Mouse (Mus musculus) adrenal gland, adult 10 weeks (tissue): Measurements from ENCODE around the gene Ctrc. TPM values are rescaled to one million over a fixed set of nuclear protein-coding genes. Genes with fewer than 3 reads are reported as not detected.

Experiments used
- polyA plus RNA-seq: library from polyadenylated mRNA; stranded (reverse); fragments of 350-450 nt; fragmentation: Illumina TruSeq; extraction: RNeasy Lipid Tissue Mini Kit (QIAGEN cat#74804); gene quantifications from one replicate; pipeline ENCODE4 v1.2.3, GENCODE M21; 2014; ENCODE audit warnings: low read depth, low replicate concordance

The Ctrc gene
- not detected for polyA plus RNA-seq

GRCm38 (mm10) chr4:141845999-141846398 is at the start of gene Ctrc:
TSS of gene Ctrc (minus strand) at chr4:141846359.

GRCm38 (mm10) chr4:141874601-141875460 is 28.7 kb upstream of the Ctrc start, which contains the start of gene Efhd2:
TSS of gene Efhd2 (minus strand) at chr4:141874920.

DNA sequence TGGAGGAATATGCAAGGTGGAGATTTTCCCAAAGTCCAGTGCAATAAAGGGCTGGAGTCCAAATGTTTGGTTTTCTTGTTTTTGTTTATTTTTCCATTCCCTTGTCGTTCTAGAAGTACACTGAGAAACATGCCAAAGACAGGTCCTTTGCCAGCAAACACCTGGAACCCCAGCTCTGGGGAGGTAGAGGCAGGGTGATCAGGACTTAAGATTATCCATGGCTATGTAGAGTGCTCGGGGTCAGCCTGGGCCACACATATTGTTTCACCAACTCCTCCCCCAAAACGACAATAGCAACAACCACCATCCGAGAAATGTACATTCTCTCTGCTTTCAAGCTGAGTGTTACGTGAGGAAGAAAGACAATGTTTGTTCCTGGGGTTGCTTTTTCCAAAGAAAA is 20.1 kb downstream of the Ctrc start, which contains the start of gene Cela2a:
TSS of gene Cela2a (minus strand) at position 101 of the 400 bp plus-strand sequence.

GRCm38 (mm10) chr4:141793282-141794151 is 52.6 kb downstream of the Ctrc start, which contains the start of gene Casp9:
TSS of gene Casp9 (plus strand) at chr4:141793612.

DNA sequence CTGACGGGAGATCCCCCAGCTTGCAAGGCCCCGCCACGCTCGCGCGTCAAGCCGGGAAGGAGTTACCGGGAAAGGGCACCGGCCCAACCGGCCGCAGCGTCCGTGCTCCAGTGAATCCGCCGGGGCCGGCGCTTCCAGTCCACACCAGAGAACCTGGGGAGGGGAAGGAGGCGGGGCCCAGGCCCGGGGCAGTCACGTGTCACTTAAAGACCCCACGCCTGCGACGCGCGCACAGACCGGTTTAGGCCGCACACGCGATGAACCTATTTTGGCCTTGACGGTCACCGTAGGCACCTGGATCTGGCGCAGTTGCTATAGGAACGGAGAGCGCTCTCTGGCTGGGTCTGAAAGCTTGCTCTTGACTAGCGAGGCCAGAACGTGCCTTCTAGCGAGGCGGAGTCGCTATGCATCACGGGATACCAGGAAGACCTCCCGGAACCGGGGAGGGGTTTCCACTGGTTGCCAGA is 55.6 kb downstream of the Ctrc start, which contains the start of gene Dnajc16:
TSS of gene Dnajc16 (minus strand) at position 408 of the 467 bp plus-strand sequence.

Other genes starting within 250 kb of the Ctrc start
- gene Fblim1, start 240.3 kb downstream of the Ctrc start, polyA plus RNA-seq, result 7.1 TPM
- not detected for gene Tmem82, start 227.7 kb downstream of the Ctrc start, polyA plus RNA-seq
- gene Slc25a34, start 222.5 kb downstream of the Ctrc start, polyA plus RNA-seq, result 0.35 TPM
- 1.3 TPM for gene Plekhm2, start 181.5 kb downstream of the Ctrc start, polyA plus RNA-seq
- gene Rsc1a1, start 160.8 kb downstream of the Ctrc start, polyA plus RNA-seq, result not detected
- gene Ddi2, start 122.9 kb downstream of the Ctrc start, polyA plus RNA-seq, result 33.9 TPM
- 0.70 TPM for gene Agmat, start 99.7 kb downstream of the Ctrc start, polyA plus RNA-seq
- gene Dnajc16, start 55.4 kb downstream of the Ctrc start, polyA plus RNA-seq, result 11.1 TPM
- 17.0 TPM for gene Casp9, start 52.7 kb downstream of the Ctrc start, polyA plus RNA-seq
- gene Cela2a, start 20.2 kb downstream of the Ctrc start, polyA plus RNA-seq, result not detected
- 2.2 TPM for gene Efhd2, start 28.6 kb upstream of the Ctrc start, polyA plus RNA-seq
- gene Fhad1, start 168.7 kb upstream of the Ctrc start, polyA plus RNA-seq, result 1.3 TPM
- gene Tmem51, start 237.9 kb upstream of the Ctrc start, polyA plus RNA-seq, result not detected